Mouse (Mus musculus) T-helper 1 cell (primary cell): ENCODE results near the gene Vmn1r158.
"Not testable (repeated sequence)": the region's sequence is repeated elsewhere in the genome, so short reads cannot be mapped to it uniquely, and the experiment has no call there.

Experiments
- in situ Hi-C: fragments of 300-600 bp; cut with MboI, MseI; formaldehyde crosslinking; loops from one replicate; pipeline ENCODE4 v1.15.1; 2025; ENCODE audit warnings: high pct_unique_total_duplicates

Vmn1r158 gene

DNA sequence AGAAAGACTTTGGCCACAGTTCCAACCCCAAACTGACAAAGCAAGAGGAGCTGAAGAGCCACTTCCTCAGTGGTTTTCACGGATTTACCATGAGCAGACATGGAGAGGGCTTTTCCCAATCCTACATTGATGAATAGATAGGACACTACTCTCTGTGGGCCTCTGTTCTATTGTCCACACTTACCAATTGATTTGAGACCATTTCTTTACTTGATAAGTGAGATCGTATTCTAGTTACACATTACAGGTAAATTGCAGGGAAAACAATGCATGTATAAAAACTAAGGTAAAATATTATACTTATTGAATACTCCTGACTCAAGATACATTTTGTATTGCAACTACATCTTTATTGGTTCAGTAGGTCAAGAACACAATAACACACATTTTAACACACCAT lies at the start of gene Vmn1r158:
Gene Vmn1r158 (minus strand): TSS at position 101 of the 400 bp plus-strand sequence.
- in situ Hi-C loops = not testable (repeated sequence)

DNA sequence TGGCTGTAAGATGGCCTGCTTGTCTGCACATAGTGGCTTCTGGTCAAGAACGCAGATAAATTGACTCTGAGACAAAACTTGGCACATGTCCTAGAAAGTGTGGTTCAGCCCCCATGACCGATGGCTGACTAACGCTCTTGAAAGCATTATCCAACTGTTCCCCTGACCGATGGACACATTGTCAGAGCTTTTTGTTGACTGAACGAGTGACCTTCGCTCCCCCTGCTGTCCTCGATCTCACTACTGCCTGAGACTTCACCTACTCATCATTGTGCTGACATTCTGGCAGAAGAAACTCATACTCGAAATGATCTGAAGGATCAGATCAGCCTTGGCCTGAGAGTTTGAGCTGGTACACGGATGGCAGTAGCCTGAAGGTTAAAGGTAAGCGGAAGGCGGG lies 14.6 kb downstream of the Vmn1r158 start:
- in situ Hi-C loops = not testable (repeated sequence)

GRCm38 (mm10) chr7:22761397-22761796 lies 29.2 kb downstream of the Vmn1r158 start, which contains the start of gene Vmn1r157:
Gene Vmn1r157 (plus strand): TSS chr7:22761697.
- in situ Hi-C loops = loop anchor here (10.0 to 25.0 kb wide), 6 partner anchors 347 to 1987 kb away; partner anchors contain the start of genes Vmn1r112, Vmn1r132, Vmn1r137 and Vmn1r148
